Mouse (Mus musculus) midbrain, embryonic 13.5 days (tissue): ENCODE measurements around the gene Il12rb1. TPM values are rescaled to one million over a fixed set of nuclear protein-coding genes. Genes with fewer than 3 reads are reported as not detected.
A peak's percentile ranks its signal among the peaks of the same experiment; 100 is the strongest.

Experiments used
- ATAC-seq: fragments of 200-750 bp; cut with Nextera tagmentation; 2 replicates; pipeline ENCODE4 v1.8.0; 2017; ENCODE audit warnings: mild to moderate bottlenecking, moderate TSS enrichment, moderate library complexity
- H3K27ac ChIP-seq: fragments of 300-500 bp; sonication (generic); 2 replicates; pipeline ENCODE4 v1.5.1; 2015; ENCODE audit warnings: inconsistent platforms, mild to moderate bottlenecking, moderate library complexity
- H3K27me3 ChIP-seq: fragments of 300-500 bp; sonication (generic); 2 replicates; pipeline ENCODE4 v1.6.1; 2015; ENCODE audit warnings: mild to moderate bottlenecking, inconsistent platforms
- H3K36me3 ChIP-seq: fragments of 300-500 bp; sonication (generic); 2 replicates; pipeline ENCODE4 v1.6.1; 2015; ENCODE audit warnings: mild to moderate bottlenecking, inconsistent platforms
- H3K4me1 ChIP-seq: fragments of 300-500 bp; sonication (generic); replicated peaks from 2 replicates; pipeline ENCODE4 v1.6.1; 2015; ENCODE audit warnings: inconsistent platforms
- H3K4me2 ChIP-seq: fragments of 300-500 bp; sonication (generic); replicated peaks from 2 replicates; pipeline ENCODE4 v1.6.1; 2015; ENCODE audit warnings: moderate library complexity, mild to moderate bottlenecking, inconsistent platforms
- H3K4me3 ChIP-seq: fragments of 300-500 bp; sonication (generic); replicated peaks from 2 replicates; pipeline ENCODE4 v1.5.1; 2015; ENCODE audit warnings: mild to moderate bottlenecking, inconsistent platforms
- H3K9ac ChIP-seq: fragments of 300-500 bp; sonication (generic); replicated peaks from 2 replicates; pipeline ENCODE4 v1.6.1; 2015; ENCODE audit warnings: mild to moderate bottlenecking, inconsistent platforms
- H3K9me3 ChIP-seq: fragments of 300-500 bp; sonication (generic); 2 replicates; pipeline ENCODE4 v1.6.1; 2016; ENCODE audit warnings: mild to moderate bottlenecking, inconsistent platforms
- WGBS: fragments of 180-500 bp; shearing (Covaris S2); methylation state at CpG from one replicate; pipeline ENCODE4 v1.1.7; 2015; 5-methylcytosine and 5-hydroxymethylcytosine counted together
- polyA plus RNA-seq: library from polyadenylated mRNA; unstranded; fragments of >200 nt; fragmentation: Nextera tagmentation; extraction: Ambion mirVana; gene quantifications from 2 replicates; pipeline ENCODE4 v1.2.1, GENCODE M21; 2015

Il12rb1 gene
- polyA plus RNA-seq, 1 experiment from 2014 or later: not detected

DNA sequence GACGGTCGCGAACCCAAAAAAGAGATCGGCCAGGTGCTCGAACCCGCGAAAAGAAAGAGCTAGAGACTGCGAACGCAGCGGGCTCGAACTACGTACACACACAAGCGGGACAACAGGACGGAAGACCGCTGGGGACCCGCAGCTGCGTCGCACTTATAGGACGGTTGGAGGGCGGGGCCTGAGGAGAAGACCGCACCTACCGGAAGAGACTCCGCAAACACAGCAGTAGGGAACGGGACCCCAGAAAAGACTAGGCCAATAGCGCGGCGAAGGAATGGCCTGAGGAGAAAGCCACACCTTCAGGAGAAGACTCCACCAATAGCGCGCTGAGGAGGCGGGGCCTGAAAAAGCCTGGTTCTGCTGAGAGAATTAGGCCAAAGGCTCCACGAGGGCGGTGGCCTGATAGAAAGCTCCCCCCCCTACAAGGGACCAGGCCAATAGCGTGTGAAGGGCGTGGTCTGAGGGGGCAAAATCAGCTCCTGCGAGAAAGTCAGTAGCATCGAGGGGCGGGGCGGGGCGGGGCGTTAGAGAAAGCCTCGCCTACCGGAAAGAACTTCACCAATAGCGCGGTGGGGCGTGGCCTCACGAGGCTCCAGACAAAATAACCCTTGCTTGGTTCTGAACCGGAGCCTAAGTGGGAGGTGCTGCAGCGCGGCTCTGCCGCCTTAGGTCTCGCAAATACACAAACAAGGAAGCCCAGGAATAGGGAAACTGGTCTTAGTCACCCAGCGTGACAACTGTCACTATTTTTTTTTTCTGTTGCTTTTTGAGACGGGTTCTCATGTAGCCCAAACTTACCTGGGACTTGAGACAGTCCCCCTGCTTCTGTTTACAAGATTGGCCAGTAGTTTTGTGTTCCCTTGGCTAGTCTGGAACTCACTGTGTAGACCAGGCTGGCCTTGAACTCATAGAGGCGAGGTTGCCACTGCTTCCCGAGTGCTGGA lies 31.4 kb downstream of the Il12rb1 start, which contains the start of gene Arrdc2:
TSS of gene Arrdc2 (minus strand) at position 313 of the 944 bp plus-strand sequence.
- WGBS: 2% methylated on average over 55 of the region's 55 CpGs
- peak within 1 kb of the TSS; percentile 87 for H3K27ac ChIP-seq
- ATAC-seq: peak; percentile 97

DNA sequence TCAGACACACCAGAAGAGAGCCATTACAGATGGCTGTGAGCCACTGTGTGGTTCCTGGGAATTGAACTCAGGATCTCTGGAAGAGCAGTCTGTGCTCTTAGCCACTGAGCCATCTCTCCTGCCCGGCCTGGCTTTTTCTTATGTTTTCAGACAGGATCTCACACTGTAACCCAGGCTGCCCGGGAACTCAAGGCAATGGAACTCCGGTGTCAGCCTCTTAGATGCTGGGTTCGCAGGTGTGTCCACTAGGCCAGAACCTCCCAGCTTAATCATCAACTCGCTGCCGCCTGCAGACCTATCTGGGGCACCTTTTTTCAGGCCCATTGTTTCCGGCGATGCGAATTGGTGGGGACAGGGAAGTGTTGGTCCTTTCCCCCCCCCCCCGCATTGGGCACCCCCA lies 32.3 kb downstream of the Il12rb1 start:
- Histone ChIP-seq H3K27ac (peak overlapping the region; percentile 51; the same call in 1 of the 2 replicates), H3K4me3 (no peak overlapping the region), H3K9ac (no peak overlapping the region), H3K4me1 (peaks cover 23% of the 10 kb centered on the region), H3K36me3 (peaks cover 16% of the 10 kb centered on the region), H3K4me2 (peak overlapping the region; percentile 83; the same call in 1 of the 2 replicates), H3K27me3 (no peaks in the 10 kb centered on the region), H3K9me3 (no peaks in the 10 kb centered on the region)
- no peak for ATAC-seq
- WGBS: 59% methylated on average over 10 of the region's 10 CpGs

More for the DNA sequence above, 31.4 kb downstream of the Il12rb1 start, which contains the start of gene Arrdc2:
- peaks cover 20% of the 10 kb centered on the region for H3K36me3 ChIP-seq
- peak within 1 kb of the TSS; percentile 68 for H3K4me3 ChIP-seq
- no peaks in the 10 kb centered on the region for H3K9me3 ChIP-seq
- H3K9ac ChIP-seq: peak within 1 kb of the TSS; percentile 81
- H3K4me1 ChIP-seq: peaks cover 21% of the 10 kb centered on the region
- no peaks in the 10 kb centered on the region for H3K27me3 ChIP-seq
- H3K4me2 ChIP-seq: peak within 1 kb of the TSS; percentile 83

DNA sequence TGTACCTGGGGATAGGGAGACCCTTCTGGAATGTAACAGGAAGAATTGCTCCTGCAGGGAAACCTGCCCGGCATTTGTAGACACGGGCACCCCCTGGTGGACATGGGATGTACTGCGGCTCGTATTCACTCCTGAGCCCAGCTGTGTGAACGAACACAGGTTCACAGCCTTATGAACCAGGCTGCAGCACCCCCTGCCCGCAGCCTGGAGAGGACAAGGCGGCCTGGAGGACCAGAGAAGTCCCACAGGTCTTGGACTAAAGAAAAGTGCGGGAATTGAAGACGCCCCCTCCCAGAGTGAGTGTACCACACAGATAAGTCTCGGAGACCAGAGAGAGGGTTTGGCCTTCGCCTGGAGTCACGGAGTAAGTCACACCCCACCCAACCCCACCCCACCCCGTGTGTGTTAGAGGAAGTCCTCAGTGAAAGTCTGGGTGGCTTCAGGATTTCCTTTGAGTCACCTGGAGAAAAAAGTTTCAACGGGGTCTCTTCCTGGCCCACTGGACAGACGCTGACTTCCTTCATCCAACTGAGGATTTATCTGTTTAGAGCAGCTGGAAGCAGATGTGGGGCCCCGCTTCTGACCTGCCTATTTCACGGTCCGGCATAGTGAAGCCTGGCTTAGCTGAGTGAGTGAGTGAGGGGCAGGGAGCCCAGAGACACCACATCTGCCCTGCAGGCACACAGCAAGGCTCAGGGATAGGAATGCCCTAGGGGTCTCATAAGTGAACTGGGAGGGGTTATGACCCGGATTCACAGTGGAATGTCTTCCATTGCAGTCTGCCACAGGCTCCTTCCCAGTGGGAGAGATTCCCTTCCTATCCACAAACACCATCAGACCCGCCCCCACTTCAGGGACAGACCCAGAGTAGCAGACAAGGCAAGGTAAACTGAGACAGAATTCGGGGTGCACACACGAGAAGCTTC lies 33.2 kb downstream of the Il12rb1 start:
- 42% methylated on average over 22 of the region's 22 CpGs for WGBS
- no peak for ATAC-seq
- H3K27ac ChIP-seq: peak overlapping the region; percentile 51; the same call in 1 of the 2 replicates

DNA sequence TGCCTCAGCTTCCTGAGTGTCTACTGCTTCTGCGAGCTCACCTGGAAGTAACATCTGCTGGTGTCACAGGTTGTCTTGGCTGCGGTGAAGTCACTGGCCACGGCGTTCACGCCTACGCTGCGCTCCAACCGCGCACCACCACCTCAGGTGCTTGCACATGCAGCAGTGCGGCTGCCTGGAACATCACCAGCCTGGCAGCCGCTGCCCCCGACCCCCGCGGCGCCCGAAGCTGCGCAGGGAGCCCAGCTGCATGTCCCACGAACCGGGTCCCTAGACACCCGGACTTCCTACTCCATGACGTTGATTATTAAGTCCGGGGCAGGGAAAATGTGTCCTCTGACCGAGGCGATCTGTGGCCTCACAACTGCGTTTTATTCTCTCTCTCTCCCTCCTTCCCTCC lies 34.2 kb downstream of the Il12rb1 start:
- Histone ChIP-seq H3K9ac (no peak overlapping the region), H3K4me1 (peaks cover 23% of the 10 kb centered on the region), H3K27ac (0 out of 2 replicates have a peak overlapping the region, but pooled peaks have one; percentile 5), H3K4me2 (no peak overlapping the region), H3K9me3 (no peaks in the 10 kb centered on the region), H3K27me3 (no peaks in the 10 kb centered on the region), H3K36me3 (peaks cover 6% of the 10 kb centered on the region; the same call in 1 of the 2 replicates), H3K4me3 (no peak overlapping the region)
- ATAC-seq: no peak
- 68% methylated on average over 25 of the region's 25 CpGs for WGBS

More for the DNA sequence above, 33.2 kb downstream of the Il12rb1 start:
- H3K27me3 ChIP-seq: no peaks in the 10 kb centered on the region
- H3K9ac ChIP-seq: no peak overlapping the region; the same call in 1 of the 2 replicates
- no peak overlapping the region for H3K4me2 ChIP-seq
- no peaks in the 10 kb centered on the region for H3K9me3 ChIP-seq
- H3K4me3 ChIP-seq: no peak overlapping the region
- H3K4me1 ChIP-seq: peaks cover 23% of the 10 kb centered on the region
- peaks cover 10% of the 10 kb centered on the region; the same call in 1 of the 2 replicates for H3K36me3 ChIP-seq

DNA sequence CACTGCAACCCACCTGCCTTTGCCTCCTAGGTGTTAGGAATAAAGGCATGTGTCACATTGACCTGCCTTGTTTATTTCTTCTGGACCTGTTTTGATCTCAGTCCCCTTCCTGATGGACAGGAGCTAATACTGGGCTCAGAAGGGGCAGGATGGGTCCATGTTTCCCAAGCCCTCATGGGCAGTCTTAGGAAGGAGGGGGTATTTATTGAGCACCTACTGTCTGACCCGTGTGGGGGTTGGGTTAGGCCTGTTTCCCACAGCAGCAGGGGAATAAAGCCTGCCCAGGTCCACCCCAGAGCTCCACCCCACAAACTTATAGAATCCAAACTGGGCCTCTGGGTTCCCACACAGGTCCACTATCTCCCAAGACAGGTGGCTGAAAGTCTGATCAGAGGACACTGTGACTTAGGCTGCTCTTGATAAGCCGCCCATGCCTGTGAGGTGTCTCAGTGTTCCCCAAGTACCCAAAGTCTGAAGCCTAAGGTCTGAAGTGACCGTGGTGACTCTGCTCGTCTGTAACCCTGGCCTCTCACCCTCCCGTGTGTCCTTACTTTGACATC lies 35.0 kb downstream of the Il12rb1 start:
- H3K36me3 ChIP-seq: peaks cover 10% of the 10 kb centered on the region; the same call in 1 of the 2 replicates
- no peaks in the 10 kb centered on the region for H3K27me3 ChIP-seq
- H3K4me1 ChIP-seq: peaks cover 23% of the 10 kb centered on the region
- no peak overlapping the region for H3K9ac ChIP-seq
- whole genome bisulfite sequencing: 82% methylated on average over 5 of the region's 5 CpGs
- H3K4me2 ChIP-seq: no peak overlapping the region
- H3K4me3 ChIP-seq: no peak overlapping the region
- H3K9me3 ChIP-seq: no peaks in the 10 kb centered on the region
- H3K27ac ChIP-seq: no peak overlapping the region
- no peak for ATAC-seq

DNA sequence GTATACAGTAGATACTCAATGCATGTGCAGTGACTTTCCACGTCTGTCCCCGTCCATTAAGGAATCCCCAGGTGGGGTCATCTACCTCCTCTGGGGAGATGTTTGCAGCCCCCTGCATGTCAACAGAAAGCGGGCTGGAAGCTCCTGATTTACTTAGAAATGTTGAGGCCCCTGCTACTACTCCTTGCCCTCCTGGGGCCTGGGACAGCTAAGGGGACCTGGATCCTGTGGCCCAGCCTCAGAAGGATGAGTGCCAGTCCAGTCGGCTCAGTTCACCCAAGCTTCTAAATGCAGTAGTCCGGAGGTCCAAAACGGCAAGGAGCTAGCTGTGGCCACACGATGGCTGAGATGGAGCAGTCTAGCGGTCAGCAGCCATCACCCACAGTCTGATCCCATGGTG lies 35.7 kb downstream of the Il12rb1 start:
- Histone ChIP-seq H3K27me3 (no peaks in the 10 kb centered on the region), H3K4me1 (peaks cover 17% of the 10 kb centered on the region), H3K4me2 (no peak overlapping the region), H3K9me3 (no peaks in the 10 kb centered on the region), H3K9ac (no peak overlapping the region), H3K36me3 (peaks cover 16% of the 10 kb centered on the region; the same call in 1 of the 2 replicates), H3K4me3 (no peak overlapping the region), H3K27ac (no peak overlapping the region)
- no peak for ATAC-seq
- WGBS: 89% methylated on average over 8 of the region's 8 CpGs

DNA sequence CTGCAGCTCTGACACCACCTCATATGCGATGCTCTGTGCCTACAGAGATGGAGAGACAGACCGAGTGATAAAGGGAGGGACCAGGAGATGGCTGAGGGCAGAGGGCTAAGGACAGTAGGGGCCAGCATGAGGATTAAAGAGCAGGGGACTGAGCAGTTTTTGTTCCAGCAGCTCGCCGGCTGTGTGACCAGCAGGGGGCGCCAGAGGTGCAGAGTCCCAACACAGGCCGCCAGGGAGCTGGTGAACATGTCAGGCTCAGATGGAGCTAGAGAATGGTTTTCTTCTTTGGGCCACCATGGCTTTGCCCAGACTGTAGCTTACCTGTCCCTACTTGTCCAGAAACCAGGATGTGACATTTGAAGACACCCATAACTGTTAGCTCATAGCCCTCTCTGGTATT lies 36.3 kb downstream of the Il12rb1 start:
- Histone ChIP-seq H3K4me3 (no peak overlapping the region), H3K27ac (peak overlapping the region; percentile 15; the same call in 1 of the 2 replicates), H3K9me3 (no peaks in the 10 kb centered on the region), H3K27me3 (no peaks in the 10 kb centered on the region), H3K9ac (no peak overlapping the region), H3K4me2 (no peak overlapping the region), H3K4me1 (peaks cover 17% of the 10 kb centered on the region), H3K36me3 (peaks cover 16% of the 10 kb centered on the region; the same call in 1 of the 2 replicates)
- 1% methylated on average over 6 of the region's 6 CpGs for WGBS
- ATAC-seq: peak; percentile 7

DNA sequence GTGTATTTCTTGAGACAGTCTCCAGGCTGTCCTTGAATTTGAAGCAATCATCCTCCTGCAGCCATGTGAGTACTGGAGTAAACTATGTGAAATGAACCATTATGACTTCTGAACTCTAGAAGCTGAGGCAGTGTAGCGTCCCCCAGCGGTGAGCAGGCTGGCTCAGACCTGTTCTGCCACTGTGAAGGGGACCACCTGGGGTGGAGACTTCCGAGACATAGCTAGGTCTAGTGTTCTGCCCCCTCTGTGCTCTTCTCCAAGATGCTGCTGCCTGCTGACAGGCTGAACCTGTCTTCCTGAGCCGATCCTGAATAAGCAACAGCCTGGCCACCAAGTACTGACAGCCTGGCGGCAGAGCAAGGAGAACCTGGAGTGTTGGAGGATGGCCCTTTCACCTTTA lies 36.9 kb downstream of the Il12rb1 start:
- Histone ChIP-seq H3K4me2 (no peak overlapping the region), H3K27me3 (no peaks in the 10 kb centered on the region), H3K4me3 (no peak overlapping the region), H3K27ac (no peak overlapping the region), H3K9ac (no peak overlapping the region), H3K9me3 (no peaks in the 10 kb centered on the region), H3K4me1 (peaks cover 14% of the 10 kb centered on the region), H3K36me3 (peaks cover 18% of the 10 kb centered on the region)
- ATAC-seq: no peak
- WGBS: 42% methylated on average over 5 of the region's 5 CpGs

DNA sequence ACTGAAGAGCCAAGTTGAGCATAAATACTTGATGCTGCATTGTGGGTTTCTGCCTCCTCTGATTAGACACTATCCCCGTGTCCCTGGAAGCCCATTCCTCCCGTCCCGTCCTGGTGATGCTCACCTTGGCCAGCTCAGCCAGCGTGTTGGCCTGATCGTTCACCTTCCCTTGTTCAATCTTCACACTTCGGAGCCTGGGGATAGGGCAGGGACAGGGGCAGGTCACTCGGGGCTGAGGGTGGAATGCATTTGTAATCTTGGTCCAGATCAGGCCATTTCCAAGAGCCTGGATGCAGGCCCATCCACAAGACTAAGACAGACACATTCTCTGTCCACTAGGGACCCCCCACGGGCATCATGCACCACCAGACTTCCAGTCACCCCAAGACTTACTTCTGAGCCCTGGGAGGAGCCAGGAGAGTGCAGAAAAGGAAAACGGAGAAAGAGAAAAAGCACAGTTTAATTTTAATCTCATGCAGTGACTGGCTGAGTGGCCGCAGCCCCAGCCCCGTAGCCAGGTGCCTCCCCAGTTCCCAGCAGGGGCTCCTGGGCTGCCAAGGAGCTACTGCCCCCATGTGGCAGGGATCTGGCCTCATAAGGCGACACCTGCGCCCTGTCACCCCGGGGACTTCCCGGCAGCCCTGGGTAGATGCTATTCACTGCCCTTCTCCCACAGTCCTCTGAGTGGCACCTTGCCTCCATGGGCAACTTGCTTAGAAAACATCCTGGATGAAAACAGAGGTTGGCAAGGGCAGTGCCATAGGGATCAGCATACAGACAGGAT lies 38.3 kb downstream of the Il12rb1 start:
- Histone ChIP-seq H3K27ac (no peak overlapping the region), H3K9ac (no peak overlapping the region; the same call in 1 of the 2 replicates), H3K4me2 (no peak overlapping the region), H3K4me3 (no peak overlapping the region), H3K36me3 (peaks cover 29% of the 10 kb centered on the region), H3K27me3 (no peaks in the 10 kb centered on the region), H3K9me3 (no peaks in the 10 kb centered on the region), H3K4me1 (peaks cover 6% of the 10 kb centered on the region; the same call in 1 of the 2 replicates)
- 60% methylated on average over 15 of the region's 15 CpGs for WGBS
- no peak for ATAC-seq

DNA sequence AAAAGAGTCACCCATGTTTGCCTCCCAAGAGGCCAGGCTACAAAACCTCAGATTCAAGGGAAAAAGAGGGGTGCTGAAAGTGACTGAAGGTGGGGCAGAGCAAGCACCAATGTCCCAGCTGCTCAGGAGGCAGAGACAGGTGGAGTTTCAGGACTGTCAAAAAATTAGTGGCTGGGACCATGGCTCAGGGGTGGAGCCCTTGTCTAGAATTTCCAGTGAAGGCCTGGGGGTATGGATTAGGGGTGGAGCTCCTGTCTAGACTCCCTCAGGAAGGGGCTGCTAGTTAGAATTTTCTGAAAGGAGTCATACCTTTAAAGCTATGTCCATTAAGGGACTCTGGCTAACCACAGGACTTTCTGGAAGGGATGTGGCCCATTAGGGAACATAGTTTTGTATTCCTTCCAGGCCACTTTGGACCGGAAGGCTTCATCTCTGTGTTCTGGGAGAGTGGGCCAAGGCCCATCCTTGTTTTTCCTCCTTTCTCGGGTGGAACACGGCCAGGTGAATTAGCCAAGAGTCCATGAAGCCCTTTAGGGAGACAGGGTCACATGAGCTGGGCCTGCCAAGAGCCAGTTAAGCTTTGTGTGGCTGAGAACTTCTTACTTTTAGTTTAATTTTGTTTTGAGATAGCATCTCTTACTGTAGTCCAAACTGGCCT lies 41.2 kb downstream of the Il12rb1 start:
- Histone ChIP-seq H3K36me3 (peaks cover 37% of the 10 kb centered on the region), H3K4me1 (peaks cover 4% of the 10 kb centered on the region; the same call in 1 of the 2 replicates), H3K9me3 (no peaks in the 10 kb centered on the region), H3K4me2 (no peak overlapping the region), H3K4me3 (no peak overlapping the region), H3K27ac (no peak overlapping the region), H3K27me3 (no peaks in the 10 kb centered on the region), H3K9ac (no peak overlapping the region)
- 89% methylated on average over 3 of the region's 3 CpGs for WGBS
- no peak for ATAC-seq
